Mouse (Mus musculus) kidney, adult 2 months (tissue): ENCODE measurements around the gene Utp4. TPM values are rescaled to one million over a fixed set of nuclear protein-coding genes. Genes with fewer than 3 reads are reported as not detected.
"Not testable (repeated sequence)": the region's sequence is repeated elsewhere in the genome, so short reads cannot be mapped to it uniquely, and the experiment has no call there.

Experiments used
- DNase-seq: peaks from one replicate; pipeline ENCODE4 v3.0.0; 2021
- H3K27ac ChIP-seq: fragments of 200-500 bp; 2 replicates; pipeline ENCODE4 v1.5.1; 2012; ENCODE audit warnings: low read depth, low read length, control low read depth, inconsistent platforms; ENCODE audit not compliant: insufficient read depth
- H3K27me3 ChIP-seq: fragments of 200-500 bp; replicated peaks from 2 replicates; pipeline ENCODE4 v1.6.1; 2012; ENCODE audit warnings: mild to moderate bottlenecking, moderate library complexity, low read length, inconsistent platforms; ENCODE audit not compliant: control insufficient read depth, insufficient read depth
- H3K36me3 ChIP-seq: fragments of 200-500 bp; 2 replicates; pipeline ENCODE4 v1.6.1; 2012; ENCODE audit warnings: mild to moderate bottlenecking, moderate library complexity, low read length, inconsistent platforms; ENCODE audit not compliant: control insufficient read depth, insufficient read depth
- H3K4me1 ChIP-seq: fragments of 200-500 bp; 2 replicates; pipeline ENCODE4 v1.6.1; 2011; ENCODE audit warnings: low read length; ENCODE audit not compliant: control insufficient read depth, insufficient read depth
- H3K4me3 ChIP-seq: fragments of 200-500 bp; 2 replicates; pipeline ENCODE4 v1.5.1; 2011; ENCODE audit warnings: mild to moderate bottlenecking, low read depth, low read length, control low read depth; ENCODE audit not compliant: insufficient read depth
- CTCF ChIP-seq: fragments of 200-500 bp; conservative IDR thresholded peaks from 2 replicates; pipeline ENCODE4 v1.5.1; 2011; ENCODE audit warnings: low read depth, mild to moderate bottlenecking, control low read depth, low read length, moderate library complexity, mixed read lengths; ENCODE audit not compliant: insufficient read depth, insufficient read length
- POLR2A ChIP-seq: fragments of 200-500 bp; IDR thresholded peaks from one replicate; pipeline ENCODE4 v1.6.1; 2011; ENCODE audit warnings: low read depth, low read length, control low read depth
- WGBS: fragments of 180-500 bp; shearing (Covaris S2); methylation state at CpG from one replicate; pipeline ENCODE4 v1.1.7; 2018; 5-methylcytosine and 5-hydroxymethylcytosine counted together
- polyA plus RNA-seq: library from polyadenylated mRNA; depleted of rRNA; stranded (reverse); fragments of >200 nt; gene quantifications from 2 replicates; pipeline ENCODE4 v1.2.3, GENCODE M21; 2012

Utp4 gene
- polyA plus RNA-seq, 1 experiment = 24.1 TPM

DNA sequence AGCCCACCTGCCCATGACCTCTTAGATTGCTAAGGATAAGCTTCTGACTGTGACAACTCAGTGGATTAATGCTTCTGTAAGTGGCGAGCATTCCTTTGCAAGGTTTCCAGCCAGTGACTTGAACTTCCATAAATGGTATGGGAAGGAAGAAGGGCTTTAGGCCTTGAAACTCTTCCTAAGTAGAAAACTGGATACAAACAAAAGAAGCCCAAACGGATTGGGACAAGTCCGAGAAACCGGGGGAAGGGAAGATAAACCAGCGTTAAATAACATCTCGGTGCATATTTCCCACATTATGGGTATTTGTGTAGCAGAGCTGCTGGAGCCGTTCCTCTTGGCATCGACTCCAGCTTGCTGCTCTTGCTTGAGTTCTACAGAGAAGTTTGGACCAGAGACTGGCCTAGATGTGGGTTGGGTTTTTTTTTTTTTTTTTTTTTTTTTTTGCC lies 31.5 kb downstream of the Utp4 start:
- Histone ChIP-seq H3K4me1 (peaks cover 10% of the 10 kb centered on the region; the same call in 1 of the 2 replicates), H3K36me3 (peaks cover 2% of the 10 kb centered on the region; the same call in 1 of the 2 replicates), H3K27ac (0 out of 2 replicates have a peak overlapping the region, but pooled peaks have one; percentile 28), H3K4me3 (no peak overlapping the region), H3K27me3 (no peaks in the 10 kb centered on the region)
- DNase-seq = no peak
- TF ChIP-seq POLR2A (no peak), CTCF (no peak)
- 62% methylated on average over 8 of the region's 8 CpGs for WGBS

DNA sequence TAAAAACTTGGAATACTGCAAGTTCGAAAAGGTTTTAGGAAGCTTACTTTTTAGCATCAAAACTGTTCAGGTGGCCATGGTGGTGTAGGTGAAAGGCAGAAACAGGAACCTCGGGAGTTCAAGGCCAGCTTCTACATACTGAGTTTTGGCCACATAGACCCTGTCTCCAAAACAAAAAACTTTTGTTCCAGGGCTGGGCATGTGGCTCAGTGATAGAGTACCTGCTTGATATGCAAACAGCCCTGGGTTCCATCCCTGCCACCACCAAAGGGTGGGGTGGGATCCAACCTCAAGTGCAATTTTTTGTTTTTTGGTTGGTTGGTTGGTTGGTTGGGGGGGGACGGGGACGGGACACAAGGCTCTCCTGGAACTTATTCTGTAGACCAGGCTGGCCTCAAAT lies 32.0 kb downstream of the Utp4 start:
- 95% methylated on average over 4 of the region's 4 CpGs for whole genome bisulfite sequencing
- Histone ChIP-seq H3K36me3 (peaks cover 2% of the 10 kb centered on the region; the same call in 1 of the 2 replicates), H3K27me3 (no peaks in the 10 kb centered on the region), H3K27ac (no peak overlapping the region), H3K4me3 (no peak overlapping the region), H3K4me1 (peaks cover 10% of the 10 kb centered on the region; the same call in 1 of the 2 replicates)
- TF ChIP-seq CTCF = no peak
- no peak for TF ChIP-seq POLR2A
- no peak for DNase-seq

DNA sequence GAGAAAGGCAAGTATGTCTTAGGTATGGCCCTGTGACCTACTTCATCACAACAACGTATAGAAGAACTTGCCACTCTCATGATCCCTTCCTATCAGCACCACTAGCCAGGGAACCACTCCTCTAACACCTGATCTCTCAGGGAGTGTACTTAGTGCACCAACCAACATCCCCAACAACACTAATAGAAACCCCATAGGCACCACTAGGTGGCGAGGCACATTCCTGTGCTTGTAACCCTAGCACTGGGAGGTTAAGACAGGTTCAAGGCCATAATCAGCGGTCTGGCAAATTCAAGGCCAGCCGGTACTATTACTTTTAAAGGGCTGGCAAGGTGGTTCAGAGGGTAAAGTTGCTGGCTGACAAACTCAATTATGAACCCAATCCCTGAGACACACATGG lies 33.8 kb downstream of the Utp4 start:
- 56% methylated on average over 4 of the region's 4 CpGs for WGBS
- TF ChIP-seq POLR2A (no peak), CTCF (peak; percentile 64)
- DNase-seq = peak; percentile 45
- H3K4me1 ChIP-seq = peaks cover 17% of the 10 kb centered on the region; the same call in 1 of the 2 replicates
- peaks cover under 1% of the 10 kb centered on the region; the same call in 1 of the 2 replicates for H3K36me3 ChIP-seq
- no peak overlapping the region for H3K4me3 ChIP-seq
- H3K27me3 ChIP-seq = no peaks in the 10 kb centered on the region
- H3K27ac ChIP-seq = no peak overlapping the region

DNA sequence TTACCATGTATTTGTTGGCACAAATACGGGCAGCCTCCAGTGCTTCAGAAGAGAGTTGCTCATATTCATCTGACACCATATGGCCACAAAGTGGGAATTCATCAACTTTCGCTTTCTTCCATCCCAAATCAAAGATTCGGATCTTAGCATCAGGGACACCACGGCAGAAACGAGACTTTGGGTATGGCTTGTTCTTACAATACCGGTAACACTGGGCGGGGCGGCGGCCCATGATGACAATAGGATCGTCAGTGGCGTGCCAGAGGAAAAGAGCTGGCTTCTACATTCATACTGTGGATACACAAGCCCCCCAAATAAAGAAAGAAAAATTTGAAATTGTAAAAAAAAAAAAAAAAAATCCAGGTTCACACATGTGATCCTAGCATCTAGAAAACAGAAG lies 34.7 kb downstream of the Utp4 start:
- 98% methylated on average over 11 of the region's 11 CpGs for WGBS
- H3K4me1 ChIP-seq = peaks cover 25% of the 10 kb centered on the region; the same call in 1 of the 2 replicates
- not testable (repeated sequence) for DNase-seq, H3K4me3 ChIP-seq, H3K36me3 ChIP-seq, H3K27me3 ChIP-seq, H3K27ac ChIP-seq

DNA sequence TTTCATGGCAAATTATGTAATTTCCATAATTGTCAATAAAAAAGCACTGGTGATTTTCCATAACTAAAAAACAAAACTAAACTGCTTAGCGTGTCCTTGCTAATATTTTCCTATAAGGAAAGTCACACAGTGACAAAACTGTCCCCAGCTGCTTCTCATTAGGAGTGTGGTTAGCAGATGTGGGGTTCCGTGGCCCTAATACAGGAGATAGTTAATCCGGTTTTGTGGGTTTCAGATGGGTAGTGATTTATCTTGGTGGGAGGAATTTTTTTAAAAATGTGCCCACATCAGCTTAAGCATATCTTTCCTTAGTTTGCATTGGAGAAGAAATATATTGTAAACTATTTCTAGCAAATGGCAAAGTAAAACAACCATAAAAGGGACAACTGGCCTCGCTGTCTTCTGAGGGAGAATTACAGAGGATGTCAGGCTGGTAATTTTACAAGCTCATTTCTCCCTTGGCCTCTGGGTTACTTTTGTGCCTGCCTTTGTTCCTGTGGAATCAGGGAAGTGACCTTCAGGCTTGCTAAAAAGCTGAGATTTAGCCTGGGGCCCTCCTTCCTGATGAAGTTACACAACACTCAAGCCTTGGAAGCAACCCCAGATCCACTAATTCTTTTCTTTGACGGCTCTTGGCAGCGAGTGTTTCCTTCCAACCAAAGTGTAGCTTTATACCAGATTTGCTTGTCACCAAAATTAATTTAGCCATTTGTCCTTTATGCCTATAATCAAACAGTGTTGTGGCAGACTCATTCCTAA lies 35.9 kb downstream of the Utp4 start:
- H3K36me3 ChIP-seq = no peaks in the 10 kb centered on the region
- H3K27me3 ChIP-seq = no peaks in the 10 kb centered on the region
- peak; percentile 94 for DNase-seq
- no peak overlapping the region for H3K4me3 ChIP-seq
- peak overlapping the region; percentile 48 for H3K27ac ChIP-seq
- H3K4me1 ChIP-seq = peaks cover 25% of the 10 kb centered on the region; the same call in 1 of the 2 replicates
- WGBS = 33% methylated on average over 6 of the region's 6 CpGs
- TF ChIP-seq POLR2A (no peak), CTCF (no peak)

DNA sequence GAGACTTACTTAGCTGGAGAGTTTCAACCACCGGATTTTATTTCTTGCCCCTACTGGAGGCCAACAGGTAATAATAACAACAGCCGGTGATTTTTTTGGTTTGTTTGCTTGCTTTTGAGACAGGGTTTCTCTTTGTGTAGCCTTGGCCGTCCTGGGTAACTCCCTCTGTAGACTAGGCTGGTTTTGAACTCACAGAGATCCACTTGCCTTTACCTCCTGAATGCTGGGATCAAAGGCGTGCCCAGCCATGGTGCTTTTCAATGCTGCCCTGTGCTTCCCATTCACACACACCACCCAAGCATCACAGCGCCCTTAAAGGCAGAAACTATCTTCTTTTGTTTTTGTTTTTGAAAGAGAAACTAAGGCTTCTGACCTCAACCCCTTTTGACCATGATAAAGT lies 36.5 kb downstream of the Utp4 start:
- 70% methylated on average over 5 of the region's 5 CpGs for WGBS
- Histone ChIP-seq H3K27ac (peak overlapping the region; percentile 48), H3K36me3 (no peaks in the 10 kb centered on the region), H3K27me3 (no peaks in the 10 kb centered on the region), H3K4me3 (no peak overlapping the region), H3K4me1 (peaks cover 20% of the 10 kb centered on the region; the same call in 1 of the 2 replicates)
- DNase-seq = no peak
- no peak for TF ChIP-seq POLR2A
- TF ChIP-seq CTCF = no peak

DNA sequence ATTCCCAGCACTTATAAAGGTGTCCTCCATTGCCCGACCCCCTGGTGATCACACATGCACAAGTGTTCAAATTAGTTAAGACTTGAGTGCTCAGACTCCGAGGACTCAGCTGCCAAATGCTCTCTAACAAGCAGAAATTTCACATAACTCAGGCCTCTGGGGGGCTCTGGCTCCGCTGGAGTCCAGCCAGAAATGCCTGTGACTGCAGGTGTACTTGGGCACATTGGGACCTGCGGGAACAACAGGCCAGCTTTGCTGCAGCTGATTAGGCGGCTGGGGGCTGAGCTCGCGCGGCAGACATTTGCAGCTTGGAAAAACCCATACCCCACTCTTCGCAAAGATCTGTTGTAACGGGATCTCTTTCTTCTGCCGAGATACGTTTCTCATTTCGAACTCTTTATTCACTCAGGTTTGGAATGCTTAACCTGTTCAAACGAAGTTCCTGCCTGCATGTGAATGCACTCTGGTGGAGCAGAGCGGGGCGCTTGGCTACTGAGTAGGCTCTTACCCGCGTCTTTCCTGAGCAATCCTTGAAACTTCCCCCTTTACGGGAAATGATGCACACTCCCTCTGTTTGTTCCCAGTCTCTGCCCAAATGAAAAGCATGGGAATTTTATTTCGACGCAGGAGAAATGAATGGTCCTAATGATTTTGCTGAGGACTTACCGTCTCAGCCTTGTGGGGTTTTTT lies 39.1 kb downstream of the Utp4 start:
- peak overlapping the region; percentile 39 for H3K27ac ChIP-seq

More for the DNA sequence above, 39.1 kb downstream of the Utp4 start:
- no peak for TF ChIP-seq POLR2A
- TF ChIP-seq CTCF = no peak
- Histone ChIP-seq H3K36me3 (no peaks in the 10 kb centered on the region), H3K4me1 (peaks cover 28% of the 10 kb centered on the region), H3K4me3 (0 out of 2 replicates have a peak overlapping the region, but pooled peaks have one; percentile 9), H3K27me3 (no peaks in the 10 kb centered on the region)
- WGBS = 13% methylated on average over 22 of the region's 22 CpGs
- DNase-seq = peak; percentile 60
